Mouse (Mus musculus) mature B cell (primary cell): ENCODE measurements around the gene Pnkp.

Source experiments
- in situ Hi-C: fragments of 300-500 bp; cut with MboI; formaldehyde crosslinking; loops from 2 replicates; pipeline ENCODE4 v1.14.3; 2019

Pnkp gene

GRCm38 (mm10) chr7:44857042-44857552 lies at the start of gene Pnkp:
Gene Pnkp, plus strand, starts transcription at chr7:44857139.
- in situ Hi-C loops, result no loop called here

GRCm38 (mm10) chr7:44808927-44809326 lies 48.0 kb upstream of the Pnkp start:
- in situ Hi-C loops, result no loop called here

GRCm38 (mm10) chr7:44809466-44809865 lies 47.5 kb upstream of the Pnkp start:
- in situ Hi-C loops, result no loop called here

GRCm38 (mm10) chr7:44810365-44810764 lies 46.6 kb upstream of the Pnkp start:
- in situ Hi-C loops, result loop anchor here (10.0 kb wide), 1 partner anchor 66 kb away; the partner anchor contains the start of gene Vrk3

- in situ Hi-C loops, result loop anchor here (10.0 kb wide), 1 partner anchor 66 kb away; the partner anchor contains the start of gene Vrk3
Observed at GRCm38 (mm10) chr7:44810819-44811557, 46.0 kb upstream of the Pnkp start.

- in situ Hi-C loops, result loop anchor here (10.0 kb wide), 1 partner anchor 68 kb away; the partner anchor contains the start of gene Vrk3
Observed at GRCm38 (mm10) chr7:44812651-44813325, 44.2 kb upstream of the Pnkp start.

GRCm38 (mm10) chr7:44813985-44814384 lies 43.0 kb upstream of the Pnkp start:
- in situ Hi-C loops, result loop anchor here (10.0 kb wide), 1 partner anchor 69 kb away; the partner anchor contains the start of gene Vrk3

- in situ Hi-C loops, result loop anchor here (10.0 kb wide), 1 partner anchor 70 kb away; the partner anchor contains the start of gene Vrk3
Observed at GRCm38 (mm10) chr7:44814423-44814822, 42.5 kb upstream of the Pnkp start.

- in situ Hi-C loops, result loop anchor here (10.0 kb wide), 1 partner anchor 70 kb away; the partner anchor contains the start of gene Vrk3
Observed at GRCm38 (mm10) chr7:44814952-44815553, 41.9 kb upstream of the Pnkp start.

GRCm38 (mm10) chr7:44815721-44816469 lies 41.0 kb upstream of the Pnkp start, which contains the start of the genes Nup62 and Il4i1:
Gene Nup62, plus strand, starts transcription at chr7:44816088.
Gene Il4i1, plus strand, starts transcription at chr7:44816387.
- in situ Hi-C loops, result loop anchor here (10.0 kb wide), 1 partner anchor 71 kb away; the partner anchor contains the start of gene Vrk3

GRCm38 (mm10) chr7:44816470-44817021 lies 40.4 kb upstream of the Pnkp start, which contains the start of gene Atf5:
Gene Atf5, minus strand, starts transcription at chr7:44816658.
- in situ Hi-C loops, result loop anchor here (10.0 kb wide), 1 partner anchor 72 kb away; the partner anchor contains the start of gene Vrk3

- in situ Hi-C loops, result loop anchor here (10.0 kb wide), 1 partner anchor 73 kb away; the partner anchor contains the start of gene Vrk3
Observed at GRCm38 (mm10) chr7:44817441-44817840, 39.5 kb upstream of the Pnkp start.

- in situ Hi-C loops, result loop anchor here (10.0 kb wide), 1 partner anchor 73 kb away; the partner anchor contains the start of gene Vrk3
Observed at GRCm38 (mm10) chr7:44818164-44818563, 38.8 kb upstream of the Pnkp start.

GRCm38 (mm10) chr7:44818751-44819235 lies 38.1 kb upstream of the Pnkp start:
- in situ Hi-C loops, result loop anchor here (10.0 kb wide), 1 partner anchor 74 kb away; the partner anchor contains the start of gene Vrk3

GRCm38 (mm10) chr7:44819391-44819790 lies 37.5 kb upstream of the Pnkp start:
- in situ Hi-C loops, result loop anchor here (10.0 kb wide), 1 partner anchor 75 kb away; the partner anchor contains the start of gene Vrk3

- in situ Hi-C loops, result loop anchor here (10.0 kb wide), 1 partner anchor 75 kb away; the partner anchor contains the start of gene Vrk3
Observed at GRCm38 (mm10) chr7:44819863-44820262, 37.1 kb upstream of the Pnkp start.

- in situ Hi-C loops, result no loop called here
Observed at GRCm38 (mm10) chr7:44820525-44820924, 36.4 kb upstream of the Pnkp start.

- in situ Hi-C loops, result no loop called here
Observed at GRCm38 (mm10) chr7:44821666-44822448, 35.1 kb upstream of the Pnkp start.

- in situ Hi-C loops, result no loop called here
Observed at GRCm38 (mm10) chr7:44823409-44823808, 33.5 kb upstream of the Pnkp start.
